Mouse (Mus musculus) heart, adult 2 months (tissue): ENCODE results near the gene Cd244a. TPM values are rescaled to one million over a fixed set of nuclear protein-coding genes. Genes with fewer than 3 reads are reported as not detected.

Source experiments
- DNase-seq, 2 experiments: peaks; one replicate each; pipeline ENCODE4 v3.0.0; 2021
- H3K27ac ChIP-seq: fragments of 200-600 bp; 2 replicates; pipeline ENCODE4 v1.8.1; 2022
- H3K27me3 ChIP-seq: fragments of 200-500 bp; 2 replicates; pipeline ENCODE4 v1.6.1; 2012; ENCODE audit warnings: mild to moderate bottlenecking, low read length, inconsistent platforms, mixed read lengths; ENCODE audit not compliant: control insufficient read depth, insufficient read depth
- H3K36me3 ChIP-seq: fragments of 200-500 bp; 2 replicates; pipeline ENCODE4 v1.6.1; 2012; ENCODE audit warnings: low read length, inconsistent platforms; ENCODE audit not compliant: control insufficient read depth, insufficient read depth
- H3K4me1 ChIP-seq: fragments of 200-500 bp; 2 replicates; pipeline ENCODE4 v1.6.1; 2011; ENCODE audit warnings: low read length; ENCODE audit not compliant: control insufficient read depth, insufficient read depth
- H3K4me3 ChIP-seq: fragments of 200-600 bp; 2 replicates; pipeline ENCODE4 v1.8.1; 2022
- H3K79me2 ChIP-seq: fragments of 200-500 bp; replicated peaks from 2 replicates; pipeline ENCODE4 v1.6.1; 2012; ENCODE audit warnings: mild to moderate bottlenecking, inconsistent platforms, low read length, moderate library complexity, mixed read lengths; ENCODE audit not compliant: control insufficient read depth, insufficient read depth
- H3K9ac ChIP-seq: fragments of 200-500 bp; 2 replicates; pipeline ENCODE4 v1.6.1; 2012; ENCODE audit warnings: low read depth, mild to moderate bottlenecking, control low read depth, inconsistent platforms, low read length, mixed read lengths
- CTCF ChIP-seq: fragments of 200-600 bp; IDR thresholded peaks from 2 replicates; pipeline ENCODE4 v1.8.1; 2022; ENCODE audit warnings: antibody characterized with exemption, mild to moderate bottlenecking, moderate library complexity
- EP300 ChIP-seq: fragments of 200-500 bp; IDR thresholded peaks from 2 replicates; pipeline ENCODE4 v1.6.1; 2011; ENCODE audit warnings: low read depth, low read length, control low read depth; ENCODE audit not compliant: insufficient read depth
- POLR2A ChIP-seq: fragments of 200-500 bp; IDR thresholded peaks from 2 replicates; pipeline ENCODE4 v1.6.1; 2011; ENCODE audit warnings: mild to moderate bottlenecking, low read depth, low read length, control low read depth; ENCODE audit not compliant: insufficient read depth
- WGBS: fragments of 180-500 bp; shearing (Covaris S2); methylation state at CpG from one replicate; pipeline ENCODE4 v1.1.7; 2018; 5-methylcytosine and 5-hydroxymethylcytosine counted together
- intact Hi-C: fragments of 180-260 bp; cut with DNase I; formaldehyde crosslinking; loops from one replicate; pipeline ENCODE4 v1.15.1; 2025
- polyA plus RNA-seq: library from polyadenylated mRNA; depleted of rRNA; stranded (reverse); fragments of >200 nt; gene quantifications from 2 replicates; pipeline ENCODE4 v1.2.3, GENCODE M21; 2012
- total RNA-seq, 2 experiments: library from RNA; stranded (reverse); gene quantifications; 2 replicates each; pipeline ENCODE4 v1.2.3; 2021

The Cd244a gene
- total and polyA plus RNA-seq, 3 experiments: 0.21 to 0.88 (median 0.36) TPM

- no peak for DNase-seq
- intact Hi-C loops: no loop called here
- TF ChIP-seq CTCF: no peak
- no peak for TF ChIP-seq EP300
- no peak for TF ChIP-seq POLR2A
These were observed 4.0 kb downstream of the Cd244a start for GRCm38 (mm10) chr1:171563042-171563441.

DNA sequence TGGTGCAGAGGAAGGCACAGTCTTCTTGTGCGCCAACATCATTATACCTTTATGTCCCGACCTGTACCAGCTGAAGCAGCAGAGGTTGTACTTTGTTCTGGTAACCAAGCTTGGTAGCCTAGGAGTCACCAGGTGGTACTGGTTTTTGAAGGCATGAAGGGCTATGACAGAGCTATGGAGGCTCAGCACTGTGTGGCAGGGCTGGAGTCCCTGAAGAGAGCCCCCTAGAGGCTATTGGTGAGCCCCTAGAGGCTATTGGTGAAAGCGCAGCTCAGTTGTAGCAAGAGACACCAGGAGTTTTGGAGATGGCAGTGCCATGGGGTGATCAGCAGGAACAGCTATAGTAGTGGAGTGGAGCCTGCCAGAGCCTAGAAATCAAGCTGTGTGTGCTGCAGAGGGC lies 5.3 kb downstream of the Cd244a start:
- 74% methylated on average over 3 of the region's 3 CpGs for WGBS
- intact Hi-C loops: no loop called here

More at GRCm38 (mm10) chr1:171563042-171563441, 4.0 kb downstream of the Cd244a start:
- Histone ChIP-seq H3K36me3 (no peaks in the 10 kb centered on the region), H3K4me3 (no peak overlapping the region), H3K79me2 (no peaks in the 10 kb centered on the region), H3K27me3 (no peaks in the 10 kb centered on the region), H3K9ac (no peak overlapping the region), H3K4me1 (no peaks in the 10 kb centered on the region), H3K27ac (no peak overlapping the region)
- WGBS: 65% methylated on average over 2 of the region's 2 CpGs

GRCm38 (mm10) chr1:171565888-171566287 lies 6.9 kb downstream of the Cd244a start:
- DNase-seq: no peak
- no peak overlapping the region for H3K27ac ChIP-seq
- no peaks in the 10 kb centered on the region for H3K27me3 ChIP-seq
- no peaks in the 10 kb centered on the region for H3K4me1 ChIP-seq
- no peaks in the 10 kb centered on the region for H3K79me2 ChIP-seq
- H3K4me3 ChIP-seq: no peak overlapping the region
- H3K36me3 ChIP-seq: no peaks in the 10 kb centered on the region
- 31% methylated on average over 4 of the region's 4 CpGs for WGBS
- no peak overlapping the region for H3K9ac ChIP-seq
- intact Hi-C loops: loop anchor here (1.0 to 5.0 kb wide), 3 partner anchors 62 to 244 kb away; partner anchors contain the start of gene Klhdc9
- TF ChIP-seq POLR2A (no peak), CTCF (no peak), EP300 (no peak)

More for the DNA sequence above, 5.3 kb downstream of the Cd244a start:
- H3K36me3 ChIP-seq: no peaks in the 10 kb centered on the region
- DNase-seq: no peak
- H3K79me2 ChIP-seq: no peaks in the 10 kb centered on the region
- no peak overlapping the region for H3K27ac ChIP-seq
- H3K4me1 ChIP-seq: no peaks in the 10 kb centered on the region
- peak; percentile 71 for TF ChIP-seq CTCF
- no peak for TF ChIP-seq POLR2A
- H3K4me3 ChIP-seq: no peak overlapping the region
- H3K9ac ChIP-seq: no peak overlapping the region
- H3K27me3 ChIP-seq: no peaks in the 10 kb centered on the region

- Histone ChIP-seq H3K9ac (no peak overlapping the region), H3K79me2 (no peaks in the 10 kb centered on the region), H3K27ac (no peak overlapping the region), H3K36me3 (no peaks in the 10 kb centered on the region), H3K4me1 (no peaks in the 10 kb centered on the region), H3K4me3 (no peak overlapping the region), H3K27me3 (no peaks in the 10 kb centered on the region)
- DNase-seq: peak; percentile 44 to 51
- intact Hi-C loops: loop anchor here (1.0 to 5.0 kb wide), 3 partner anchors 62 to 244 kb away; partner anchors contain the start of gene Klhdc9
- no peak for TF ChIP-seq POLR2A
- peak; percentile 91 for TF ChIP-seq CTCF
- TF ChIP-seq EP300: no peak
- 22% methylated on average over 8 of the region's 8 CpGs for WGBS
These were observed 7.8 kb downstream of the Cd244a start for GRCm38 (mm10) chr1:171566777-171567176.

GRCm38 (mm10) chr1:171568436-171568835 lies 9.4 kb downstream of the Cd244a start:
- no peaks in the 10 kb centered on the region for H3K27me3 ChIP-seq
- WGBS: 59% methylated on average over 2 of the region's 2 CpGs
- DNase-seq: no peak
- H3K79me2 ChIP-seq: no peaks in the 10 kb centered on the region
- intact Hi-C loops: loop anchor here (5.0 kb wide), 1 partner anchor 246 kb away; no protein-coding TSS in a partner anchor
- H3K4me1 ChIP-seq: no peaks in the 10 kb centered on the region
- H3K4me3 ChIP-seq: no peak overlapping the region
- TF ChIP-seq CTCF (no peak), EP300 (no peak), POLR2A (no peak)
- H3K36me3 ChIP-seq: no peaks in the 10 kb centered on the region
- no peak overlapping the region for H3K9ac ChIP-seq
- H3K27ac ChIP-seq: no peak overlapping the region

DNA sequence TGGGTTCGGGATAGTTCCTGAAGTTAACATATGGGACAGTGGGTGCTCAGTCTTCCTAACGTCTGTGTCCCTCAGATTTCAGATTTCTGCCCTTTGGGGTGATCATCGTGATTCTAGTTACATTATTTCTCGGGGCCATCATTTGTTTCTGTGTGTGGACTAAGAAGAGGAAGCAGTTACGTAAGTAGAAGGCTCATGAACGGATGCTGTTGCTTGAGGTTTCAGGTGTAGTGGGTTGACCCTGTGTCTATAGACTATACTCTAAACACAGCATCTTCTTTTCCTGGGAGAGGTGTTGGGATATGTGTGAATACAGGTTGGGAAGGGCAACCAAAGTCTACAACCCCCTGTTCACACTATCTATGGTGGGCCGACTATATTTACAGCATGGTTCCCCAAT lies 18.2 kb downstream of the Cd244a start:
- Histone ChIP-seq H3K9ac (no peak overlapping the region), H3K79me2 (no peaks in the 10 kb centered on the region), H3K4me3 (no peak overlapping the region), H3K4me1 (peaks cover 3% of the 10 kb centered on the region), H3K36me3 (no peaks in the 10 kb centered on the region; the same call in 1 of the 2 replicates), H3K27me3 (no peaks in the 10 kb centered on the region), H3K27ac (no peak overlapping the region)
- no peak for DNase-seq
- WGBS: 86% methylated on average over 7 of the region's 7 CpGs
- no peak for TF ChIP-seq CTCF
- intact Hi-C loops: no loop called here
